Mouse (Mus musculus): Measurements from ENCODE around the gene Catip. TPM values are rescaled to one million over a fixed set of nuclear protein-coding genes. Genes with fewer than 3 reads are reported as not detected.

Catip gene
- total and polyA plus RNA-seq, 3 experiments: 0.29 to 2.3 (median 0.34) TPM

GRCm38 (mm10) chr1:74386363-74386713 is 24.4 kb downstream of the Catip start:
- H3K36me3 ChIP-seq (ENCODE audit: control insufficient read depth, insufficient read depth, low read length): no peaks in the 10 kb centered on the region
- TF ChIP-seq CTCF (IDR thresholded peaks at IDR 0.05) (no peak), EP300 (IDR thresholded peaks at IDR 0.05; ENCODE audit: insufficient read depth, low read depth, low read length) (no peak), POLR2A (IDR thresholded peaks at IDR 0.05; ENCODE audit: insufficient read depth, low read depth, low read length) (no peak)
- H3K27ac ChIP-seq: peak overlapping the region; percentile 98
- H3K4me1 ChIP-seq (ENCODE audit: control insufficient read depth, insufficient read depth, low read length): peaks cover 1% of the 10 kb centered on the region; the same call in 1 of the 2 replicates
- DNase-seq: no peak
- peak overlapping the region; percentile 88 for H3K9ac ChIP-seq (ENCODE audit: low read depth, low read length)
- 34% methylated on average over 7 of the region's 10 CpGs for WGBS
- H3K79me2 ChIP-seq (replicated peaks; ENCODE audit: control insufficient read depth, insufficient read depth, low read length): no peaks in the 10 kb centered on the region
- intact Hi-C loops (cut with DNase I): loop anchor here (2.0 kb wide), 1 partner anchor 74 kb away; no protein-coding TSS in a partner anchor
- H3K27me3 ChIP-seq (ENCODE audit: control insufficient read depth, insufficient read depth, low read length): no peaks in the 10 kb centered on the region
- H3K4me3 ChIP-seq: peak overlapping the region; percentile 63

GRCm38 (mm10) chr1:74386714-74387385 is 24.9 kb downstream of the Catip start:
- intact Hi-C loops (cut with DNase I): loop anchor here (2.0 kb wide), 1 partner anchor 74 kb away; no protein-coding TSS in a partner anchor
- H3K4me1 ChIP-seq (ENCODE audit: control insufficient read depth, insufficient read depth, low read length): peaks cover 1% of the 10 kb centered on the region; the same call in 1 of the 2 replicates
- DNase-seq: peak; percentile 96 to 98
- no peaks in the 10 kb centered on the region; the same call in 1 of the 2 replicates for H3K79me2 ChIP-seq (replicated peaks; ENCODE audit: control insufficient read depth, insufficient read depth, low read length)
- WGBS: under 1% methylated on average over 26 of the region's 26 CpGs
- peak overlapping the region; percentile 63 for H3K4me3 ChIP-seq
- no peaks in the 10 kb centered on the region for H3K36me3 ChIP-seq (ENCODE audit: control insufficient read depth, insufficient read depth, low read length)
- peak overlapping the region; percentile 88 for H3K9ac ChIP-seq (ENCODE audit: low read depth, low read length)
- peak overlapping the region; percentile 98 for H3K27ac ChIP-seq
- TF ChIP-seq POLR2A (IDR thresholded peaks at IDR 0.05; ENCODE audit: insufficient read depth, low read depth, low read length) (peak; percentile 88), CTCF (IDR thresholded peaks at IDR 0.05) (peak; percentile 88), EP300 (IDR thresholded peaks at IDR 0.05; ENCODE audit: insufficient read depth, low read depth, low read length) (0 out of 2 replicates have a peak, but pooled peaks have one; percentile 26)
- no peaks in the 10 kb centered on the region for H3K27me3 ChIP-seq (ENCODE audit: control insufficient read depth, insufficient read depth, low read length)

- WGBS: 45% methylated on average over 15 of the region's 15 CpGs
- H3K4me1 ChIP-seq (ENCODE audit: control insufficient read depth, insufficient read depth, low read length): peaks cover 1% of the 10 kb centered on the region; the same call in 1 of the 2 replicates
- H3K36me3 ChIP-seq (ENCODE audit: control insufficient read depth, insufficient read depth, low read length): no peaks in the 10 kb centered on the region
- TF ChIP-seq CTCF (IDR thresholded peaks at IDR 0.05) (no peak), POLR2A (IDR thresholded peaks at IDR 0.05; ENCODE audit: insufficient read depth, low read depth, low read length) (no peak), EP300 (IDR thresholded peaks at IDR 0.05; ENCODE audit: insufficient read depth, low read depth, low read length) (no peak)
- no peaks in the 10 kb centered on the region; the same call in 1 of the 2 replicates for H3K27me3 ChIP-seq (ENCODE audit: control insufficient read depth, insufficient read depth, low read length)
- intact Hi-C loops (cut with DNase I): loop anchor here (2.0 kb wide), 1 partner anchor 75 kb away; no protein-coding TSS in a partner anchor
- peak overlapping the region; percentile 63 for H3K4me3 ChIP-seq
- DNase-seq: peak in 1 of 2 experiments; percentile 47
- peak overlapping the region; percentile 98 for H3K27ac ChIP-seq
- peaks cover 5% of the 10 kb centered on the region; the same call in 1 of the 2 replicates for H3K79me2 ChIP-seq (replicated peaks; ENCODE audit: control insufficient read depth, insufficient read depth, low read length)
- peak overlapping the region; percentile 88 for H3K9ac ChIP-seq (ENCODE audit: low read depth, low read length)
These were observed 25.6 kb downstream of the Catip start for GRCm38 (mm10) chr1:74387386-74387988.

- peak overlapping the region; percentile 98 for H3K27ac ChIP-seq
These were observed 26.6 kb downstream of the Catip start for GRCm38 (mm10) chr1:74388398-74388920.

GRCm38 (mm10) chr1:74389831-74390286 is 28.0 kb downstream of the Catip start:
- H3K79me2 ChIP-seq (replicated peaks; ENCODE audit: control insufficient read depth, insufficient read depth, low read length): peaks cover 7% of the 10 kb centered on the region; the same call in 1 of the 2 replicates
- H3K4me1 ChIP-seq (ENCODE audit: control insufficient read depth, insufficient read depth, low read length): peaks cover 1% of the 10 kb centered on the region; the same call in 1 of the 2 replicates
- TF ChIP-seq CTCF (IDR thresholded peaks at IDR 0.05) (no peak), POLR2A (IDR thresholded peaks at IDR 0.05; ENCODE audit: insufficient read depth, low read depth, low read length) (no peak)
- peak overlapping the region; percentile 55 for H3K9ac ChIP-seq (ENCODE audit: low read depth, low read length)
- H3K4me3 ChIP-seq: peak overlapping the region; percentile 39
- no peaks in the 10 kb centered on the region for H3K36me3 ChIP-seq (ENCODE audit: control insufficient read depth, insufficient read depth, low read length)
- DNase-seq: peak; percentile 68 to 78
- no peaks in the 10 kb centered on the region; the same call in 1 of the 2 replicates for H3K27me3 ChIP-seq (ENCODE audit: control insufficient read depth, insufficient read depth, low read length)
- peak overlapping the region; percentile 99 for H3K27ac ChIP-seq
- intact Hi-C loops (cut with DNase I): loop anchor here (2.0 to 10.0 kb wide), 3 partner anchors 29 to 195 kb away; partner anchors contain the start of genes Bcs1l and Zfp142
- WGBS: 8% methylated on average over 29 of the region's 29 CpGs

More at GRCm38 (mm10) chr1:74388398-74388920, 26.6 kb downstream of the Catip start:
- Histone ChIP-seq H3K4me3 (no peak overlapping the region), H3K79me2 (replicated peaks; ENCODE audit: control insufficient read depth, insufficient read depth, low read length) (peaks cover 7% of the 10 kb centered on the region; the same call in 1 of the 2 replicates), H3K9ac (ENCODE audit: low read depth, low read length) (no peak overlapping the region), H3K4me1 (ENCODE audit: control insufficient read depth, insufficient read depth, low read length) (peaks cover 1% of the 10 kb centered on the region; the same call in 1 of the 2 replicates), H3K36me3 (ENCODE audit: control insufficient read depth, insufficient read depth, low read length) (no peaks in the 10 kb centered on the region), H3K27me3 (ENCODE audit: control insufficient read depth, insufficient read depth, low read length) (no peaks in the 10 kb centered on the region; the same call in 1 of the 2 replicates)
- intact Hi-C loops (cut with DNase I): loop anchor here (2.0 kb wide), 1 partner anchor 56 kb away; no protein-coding TSS in a partner anchor
- DNase-seq: no peak
- TF ChIP-seq POLR2A (IDR thresholded peaks at IDR 0.05; ENCODE audit: insufficient read depth, low read depth, low read length): no peak
- TF ChIP-seq EP300 (IDR thresholded peaks at IDR 0.05; ENCODE audit: insufficient read depth, low read depth, low read length): no peak
- TF ChIP-seq CTCF (IDR thresholded peaks at IDR 0.05): no peak
- 81% methylated on average over 7 of the region's 7 CpGs for WGBS

Measured in heart, adult 2 months (tissue).